Mouse (Mus musculus) kidney, embryonic 14.5 days (tissue): Measurements from ENCODE around the gene 2010111I01Rik. TPM values are rescaled to one million over a fixed set of nuclear protein-coding genes. Genes with fewer than 3 reads are reported as not detected.

ENCODE experiments used
- ATAC-seq: fragments of 200-750 bp; cut with Nextera tagmentation; 2 replicates; pipeline ENCODE4 v1.8.0; 2017; ENCODE audit warnings: moderate number of reproducible peaks, mild to moderate bottlenecking, moderate TSS enrichment, moderate library complexity; ENCODE audit not compliant: low FRiP score, low TSS enrichment
- H3K27ac ChIP-seq: fragments of 300-500 bp; sonication (generic); 2 replicates; pipeline ENCODE4 v1.5.1; 2014; ENCODE audit warnings: low read depth, mild to moderate bottlenecking, low read length, moderate library complexity, mixed read lengths
- H3K27me3 ChIP-seq: fragments of 300-500 bp; sonication (generic); 2 replicates; pipeline ENCODE4 v1.6.1; 2014; ENCODE audit warnings: mild to moderate bottlenecking, low read length; ENCODE audit not compliant: control insufficient read depth, insufficient read depth
- H3K36me3 ChIP-seq: fragments of 300-500 bp; sonication (generic); 2 replicates; pipeline ENCODE4 v1.6.1; 2014; ENCODE audit warnings: low read length, mixed read lengths; ENCODE audit not compliant: control insufficient read depth, insufficient read depth
- H3K4me1 ChIP-seq: fragments of 300-500 bp; sonication (generic); 2 replicates; pipeline ENCODE4 v1.6.1; 2014; ENCODE audit warnings: low read length, mixed read lengths; ENCODE audit not compliant: control insufficient read depth, insufficient read depth
- H3K4me2 ChIP-seq: fragments of 300-500 bp; sonication (generic); replicated peaks from 2 replicates; pipeline ENCODE4 v1.6.1; 2014; ENCODE audit warnings: low read depth, mild to moderate bottlenecking, low read length
- H3K4me3 ChIP-seq: fragments of 300-500 bp; sonication (generic); 2 replicates; pipeline ENCODE4 v1.5.1; 2014; ENCODE audit warnings: mild to moderate bottlenecking, low read length
- H3K9ac ChIP-seq: fragments of 300-500 bp; sonication (generic); 2 replicates; pipeline ENCODE4 v1.6.1; 2014; ENCODE audit warnings: low read depth, mild to moderate bottlenecking, low read length, moderate library complexity
- H3K9me3 ChIP-seq: fragments of 300-500 bp; sonication (generic); 2 replicates; pipeline ENCODE4 v1.6.1; 2016; ENCODE audit warnings: low read length; ENCODE audit not compliant: control insufficient read depth
- WGBS: fragments of 180-500 bp; shearing (Covaris S2); extraction: QIAGEN DNeasy Blood & Tissue Kit; methylation state at CpG from one replicate; pipeline ENCODE4 v1.1.7; 2014; 5-methylcytosine and 5-hydroxymethylcytosine counted together
- polyA plus RNA-seq: library from polyadenylated mRNA; unstranded; fragments of >200 nt; fragmentation: Nextera tagmentation; extraction: Ambion mirVana; gene quantifications from 2 replicates; pipeline ENCODE4 v1.2.1, GENCODE M21; 2014

The 2010111I01Rik gene
- polyA plus RNA-seq, 1 experiment from 2014 or later: 153 TPM

DNA sequence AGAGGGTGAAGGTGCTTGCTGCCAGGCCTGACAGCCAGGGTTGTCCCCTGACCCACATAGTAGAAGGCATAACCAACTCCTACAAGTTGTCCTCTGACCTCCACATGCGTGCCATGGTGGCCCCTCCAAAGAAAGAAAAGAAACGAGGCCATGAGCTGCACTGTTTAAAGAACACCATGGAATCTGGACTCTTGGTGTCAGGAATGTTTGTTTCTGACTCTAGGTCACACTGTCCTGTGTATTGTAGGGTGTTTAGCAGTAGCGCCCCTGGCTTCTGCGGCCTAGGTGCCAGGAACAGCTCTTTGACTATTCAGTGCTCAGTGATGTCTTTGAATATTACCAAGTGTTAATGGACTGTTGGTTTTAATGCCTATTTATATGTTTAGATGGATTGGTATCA lies 8.4 kb downstream of the 2010111I01Rik start:
- H3K9ac ChIP-seq: no peak overlapping the region
- no peak for ATAC-seq
- no peaks in the 10 kb centered on the region for H3K27me3 ChIP-seq
- no peaks in the 10 kb centered on the region for H3K36me3 ChIP-seq
- no peak overlapping the region for H3K27ac ChIP-seq
- H3K4me3 ChIP-seq: no peak overlapping the region
- 85% methylated on average over 4 of the region's 4 CpGs for WGBS
- no peak overlapping the region for H3K4me2 ChIP-seq
- 0 out of 2 replicates have a peak, but pooled peaks cover 2% of the 10 kb centered on the region for H3K4me1 ChIP-seq
- no peaks in the 10 kb centered on the region for H3K9me3 ChIP-seq

GRCm38 (mm10) chr13:62978104-62978503 lies 13.4 kb downstream of the 2010111I01Rik start:
- no peak overlapping the region for H3K4me2 ChIP-seq
- no peaks in the 10 kb centered on the region for H3K36me3 ChIP-seq
- no peak overlapping the region for H3K9ac ChIP-seq
- H3K27me3 ChIP-seq: no peaks in the 10 kb centered on the region
- H3K27ac ChIP-seq: no peak overlapping the region
- H3K9me3 ChIP-seq: no peaks in the 10 kb centered on the region
- peak; percentile 72; the same call in 1 of the 2 replicates for ATAC-seq
- H3K4me1 ChIP-seq: peaks cover 8% of the 10 kb centered on the region
- H3K4me3 ChIP-seq: no peak overlapping the region

DNA sequence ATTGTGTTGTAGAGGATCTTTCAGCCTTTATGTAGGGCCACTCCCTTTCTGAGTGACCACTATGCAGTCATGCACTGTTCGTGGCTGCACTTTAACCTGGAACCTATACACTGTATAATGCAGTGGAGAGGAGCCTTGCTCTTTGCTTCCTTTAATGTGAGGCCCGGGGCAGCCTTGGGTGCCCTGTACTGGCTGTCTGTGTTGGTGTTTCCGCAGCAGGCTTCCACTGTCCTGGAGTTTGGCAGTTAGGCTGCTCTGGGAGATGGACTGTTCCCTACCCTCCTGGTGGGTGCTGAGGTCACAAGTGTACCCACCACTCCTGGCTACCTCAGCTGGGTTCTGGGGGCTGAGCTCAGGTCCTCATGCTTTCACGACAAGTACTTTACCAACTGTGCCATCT lies 14.1 kb downstream of the 2010111I01Rik start:
- Histone ChIP-seq H3K9ac (no peak overlapping the region), H3K27ac (peak overlapping the region; percentile 69; the same call in 1 of the 2 replicates), H3K27me3 (no peaks in the 10 kb centered on the region), H3K9me3 (no peaks in the 10 kb centered on the region), H3K4me2 (no peak overlapping the region), H3K36me3 (no peaks in the 10 kb centered on the region), H3K4me1 (peaks cover 8% of the 10 kb centered on the region), H3K4me3 (no peak overlapping the region)
- ATAC-seq: peak; percentile 72; the same call in 1 of the 2 replicates
- WGBS: 73% methylated on average over 4 of the region's 4 CpGs

DNA sequence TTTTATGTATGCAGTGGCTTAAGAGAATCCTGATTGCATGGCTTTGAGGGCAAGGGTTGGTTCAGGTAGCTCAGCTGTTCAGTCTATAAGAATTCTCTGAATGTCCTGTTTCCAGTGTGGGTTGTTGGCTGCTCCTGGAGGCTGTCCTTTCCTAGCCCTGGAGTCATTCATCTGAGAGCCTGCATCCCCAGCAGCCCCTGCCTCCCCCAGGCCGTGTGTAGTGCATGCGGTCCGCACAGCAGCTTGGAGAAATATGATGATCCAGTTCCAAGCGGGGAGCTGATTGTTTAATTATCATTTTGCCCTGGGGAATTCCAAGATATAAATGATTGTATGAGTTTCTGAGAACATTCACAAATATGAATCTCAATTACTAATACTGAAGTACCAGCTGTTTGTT lies 14.5 kb downstream of the 2010111I01Rik start:
- ATAC-seq: no peak
- H3K27ac ChIP-seq: no peak overlapping the region; the same call in 1 of the 2 replicates

GRCm38 (mm10) chr13:62980131-62980530 lies 15.4 kb downstream of the 2010111I01Rik start:
- peaks cover 8% of the 10 kb centered on the region for H3K4me1 ChIP-seq
- no peak overlapping the region for H3K9ac ChIP-seq
- H3K36me3 ChIP-seq: no peaks in the 10 kb centered on the region
- H3K27me3 ChIP-seq: no peaks in the 10 kb centered on the region
- H3K9me3 ChIP-seq: no peaks in the 10 kb centered on the region
- H3K27ac ChIP-seq: no peak overlapping the region
- WGBS: 95% methylated on average over 2 of the region's 2 CpGs
- no peak overlapping the region for H3K4me2 ChIP-seq
- no peak overlapping the region for H3K4me3 ChIP-seq
- no peak for ATAC-seq

More for the DNA sequence above, 14.5 kb downstream of the 2010111I01Rik start:
- no peak overlapping the region for H3K4me2 ChIP-seq
- H3K4me3 ChIP-seq: no peak overlapping the region
- no peaks in the 10 kb centered on the region for H3K36me3 ChIP-seq
- WGBS: 62% methylated on average over 4 of the region's 4 CpGs
- no peaks in the 10 kb centered on the region for H3K27me3 ChIP-seq
- H3K9me3 ChIP-seq: no peaks in the 10 kb centered on the region
- H3K9ac ChIP-seq: no peak overlapping the region
- H3K4me1 ChIP-seq: peaks cover 8% of the 10 kb centered on the region

DNA sequence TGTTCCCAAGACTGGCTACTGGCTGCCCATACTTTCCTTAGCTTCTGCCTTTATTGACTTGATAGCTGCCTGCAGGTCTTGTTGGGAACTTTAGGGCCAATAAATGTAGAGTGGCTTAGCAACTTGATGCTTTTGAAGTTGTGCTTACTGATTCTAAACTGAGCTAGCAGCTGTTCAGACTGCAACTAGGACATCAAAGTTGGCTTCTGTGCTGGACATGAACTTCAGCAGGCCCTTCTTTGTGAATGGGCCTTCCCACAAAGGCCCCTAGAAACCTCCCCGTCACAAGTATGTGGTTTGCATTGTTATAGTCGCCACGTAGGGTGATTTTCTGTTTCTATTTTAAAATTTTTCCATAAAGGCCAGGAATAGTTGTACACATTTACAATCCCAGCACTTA lies 19.8 kb downstream of the 2010111I01Rik start:
- Histone ChIP-seq H3K9me3 (no peaks in the 10 kb centered on the region), H3K4me2 (no peak overlapping the region), H3K9ac (no peak overlapping the region), H3K36me3 (no peaks in the 10 kb centered on the region), H3K27ac (no peak overlapping the region), H3K27me3 (no peaks in the 10 kb centered on the region), H3K4me3 (no peak overlapping the region), H3K4me1 (no peaks in the 10 kb centered on the region)
- ATAC-seq: no peak
- 70% methylated on average over 3 of the region's 3 CpGs for WGBS

- no peaks in the 10 kb centered on the region for H3K4me1 ChIP-seq
- H3K36me3 ChIP-seq: no peaks in the 10 kb centered on the region
- no peak overlapping the region for H3K4me3 ChIP-seq
- H3K27me3 ChIP-seq: no peaks in the 10 kb centered on the region
- H3K27ac ChIP-seq: no peak overlapping the region
- ATAC-seq: no peak
- H3K9me3 ChIP-seq: no peaks in the 10 kb centered on the region
- WGBS: 79% methylated on average over 3 of the region's 3 CpGs
- no peak overlapping the region for H3K4me2 ChIP-seq
- H3K9ac ChIP-seq: no peak overlapping the region
Measured at GRCm38 (mm10) chr13:62989891-62990490, 25.3 kb downstream of the 2010111I01Rik start.

GRCm38 (mm10) chr13:62993543-62994477 lies 29.1 kb downstream of the 2010111I01Rik start:
- H3K36me3 ChIP-seq: no peaks in the 10 kb centered on the region
- H3K4me2 ChIP-seq: no peak overlapping the region
- H3K9ac ChIP-seq: no peak overlapping the region
- no peak overlapping the region for H3K4me3 ChIP-seq
- H3K27me3 ChIP-seq: no peaks in the 10 kb centered on the region
- ATAC-seq: no peak
- H3K9me3 ChIP-seq: no peaks in the 10 kb centered on the region
- WGBS: 67% methylated on average over 5 of the region's 5 CpGs
- H3K4me1 ChIP-seq: no peaks in the 10 kb centered on the region
- no peak overlapping the region for H3K27ac ChIP-seq

DNA sequence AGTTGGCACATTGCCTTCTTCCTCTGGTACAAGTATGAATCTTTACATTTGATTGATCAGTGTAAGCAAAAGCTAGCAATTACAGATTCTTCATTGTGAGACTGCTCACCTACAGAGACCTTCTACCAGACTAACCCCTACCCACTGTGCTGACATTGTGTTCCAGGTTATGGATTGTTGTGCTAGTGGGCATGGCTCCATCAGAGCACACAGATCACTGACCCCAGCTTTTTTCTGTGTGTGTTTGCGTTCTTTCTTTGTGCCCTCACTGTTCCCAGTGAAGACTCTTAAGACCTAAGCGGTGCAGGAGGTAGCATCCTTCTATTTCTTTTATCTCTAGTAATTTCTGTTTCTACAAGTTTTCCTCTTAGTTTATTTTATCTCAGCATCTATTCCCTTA lies 32.1 kb downstream of the 2010111I01Rik start:
- Histone ChIP-seq H3K36me3 (no peaks in the 10 kb centered on the region), H3K4me1 (no peaks in the 10 kb centered on the region), H3K9me3 (no peaks in the 10 kb centered on the region), H3K9ac (no peak overlapping the region), H3K4me3 (no peak overlapping the region), H3K4me2 (no peak overlapping the region), H3K27me3 (no peaks in the 10 kb centered on the region), H3K27ac (no peak overlapping the region)
- 90% methylated on average over 2 of the region's 2 CpGs for WGBS
- no peak for ATAC-seq
